Mouse (Mus musculus): ENCODE data around the gene Tbrg1. TPM values are rescaled to one million over a fixed set of nuclear protein-coding genes. Genes with fewer than 3 reads are reported as not detected.

Gene Tbrg1
- 114 and 115 TPM in 2 replicates for polyA plus RNA-seq (2016; fragmentation: Nextera tagmentation; extraction: Ambion mirVana)

DNA sequence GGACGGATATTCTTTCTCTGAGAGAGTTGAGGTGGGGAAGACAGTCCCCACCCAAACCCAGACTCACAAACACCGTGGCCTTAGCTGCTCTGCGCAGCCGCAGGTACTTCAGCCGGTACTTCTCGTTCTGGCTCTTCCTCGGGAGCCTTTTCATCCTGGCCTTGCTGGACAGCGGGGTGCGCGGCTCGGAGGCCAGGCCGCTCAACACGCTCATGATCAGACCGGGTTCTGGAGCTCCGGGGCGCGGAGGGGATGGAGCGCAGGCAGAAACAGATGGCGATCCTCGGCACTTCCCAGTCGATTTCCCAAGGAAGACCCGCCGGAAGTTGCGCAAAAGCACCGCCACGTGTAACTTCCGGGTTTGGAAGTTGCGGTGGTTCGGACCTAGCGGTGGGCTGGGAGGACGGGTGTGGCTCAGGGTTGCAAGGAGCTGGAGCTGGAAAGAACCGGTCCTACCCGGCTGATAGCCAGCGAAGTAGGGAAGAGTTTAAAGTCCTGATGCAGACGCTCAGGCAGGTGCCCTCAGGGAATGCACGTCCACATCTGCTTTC is at the start of gene Tbrg1:
Gene Tbrg1 (minus strand): TSS at position 382 of the 551 bp plus-strand sequence.
- 0 out of 2 replicates have a peak within 1 kb of the TSS, but pooled peaks have one; percentile 16 for H3K27ac ChIP-seq
- peak within 1 kb of the TSS; percentile 73 for H3K4me3 ChIP-seq
- H3K36me3 ChIP-seq, result peaks cover 25% of the 10 kb centered on the region
- no peaks in the 10 kb centered on the region for H3K9me3 ChIP-seq
- H3K4me1 ChIP-seq, result peaks cover 16% of the 10 kb centered on the region; the same call in 1 of the 2 replicates
- H3K4me2 ChIP-seq (replicated peaks), result peak within 1 kb of the TSS; percentile 76
- ATAC-seq (ENCODE audit: low FRiP score, low read depth), result peak; percentile 93
- H3K27me3 ChIP-seq (replicated peaks), result no peaks in the 10 kb centered on the region
- H3K9ac ChIP-seq, result peak within 1 kb of the TSS; percentile 75
- 0% methylated on average over 36 of the region's 36 CpGs for WGBS

DNA sequence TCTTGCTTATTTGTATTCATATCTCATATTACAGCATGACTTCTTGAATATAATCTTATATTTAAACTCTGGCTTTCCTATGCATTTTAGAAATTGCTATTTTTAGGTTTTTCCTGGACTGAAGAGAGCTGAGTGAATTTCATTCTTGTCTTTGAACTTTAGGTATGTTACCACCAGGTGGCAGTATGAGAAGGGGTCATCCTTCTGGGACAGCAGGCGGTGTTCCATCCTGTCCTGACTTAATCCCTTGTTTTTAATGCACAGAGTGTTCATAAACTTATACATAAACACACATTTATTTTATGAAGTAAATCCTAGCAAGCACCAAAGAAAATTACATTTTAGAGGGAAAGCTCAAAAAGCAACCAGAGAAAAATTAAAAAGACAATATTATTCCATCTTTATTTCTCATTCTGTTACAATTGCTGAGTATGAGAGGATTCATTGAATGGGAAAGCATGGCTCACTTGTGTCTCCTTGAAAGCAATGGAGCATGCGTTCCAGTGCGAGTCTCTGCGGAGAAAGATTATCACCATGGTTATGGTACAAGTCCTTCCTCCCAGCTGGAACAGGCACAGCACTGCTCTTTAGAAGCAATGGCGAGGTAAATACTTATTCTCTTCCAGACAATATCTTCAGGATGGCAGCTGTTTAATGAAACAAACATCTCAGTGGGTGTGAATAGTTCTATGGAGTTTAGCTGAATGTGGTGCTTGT is 33.0 kb upstream of the Tbrg1 start:
- no peaks in the 10 kb centered on the region for H3K9me3 ChIP-seq
- H3K4me2 ChIP-seq (replicated peaks), result no peak overlapping the region
- WGBS, result 54% methylated on average over 5 of the region's 5 CpGs
- peak; percentile 56; the same call in 1 of the 2 replicates for ATAC-seq (ENCODE audit: low FRiP score, low read depth)
- H3K9ac ChIP-seq, result no peak overlapping the region
- no peaks in the 10 kb centered on the region for H3K27me3 ChIP-seq (replicated peaks)
- H3K4me3 ChIP-seq, result no peak overlapping the region
- H3K27ac ChIP-seq, result no peak overlapping the region
- no peaks in the 10 kb centered on the region for H3K4me1 ChIP-seq
- no peaks in the 10 kb centered on the region for H3K36me3 ChIP-seq

DNA sequence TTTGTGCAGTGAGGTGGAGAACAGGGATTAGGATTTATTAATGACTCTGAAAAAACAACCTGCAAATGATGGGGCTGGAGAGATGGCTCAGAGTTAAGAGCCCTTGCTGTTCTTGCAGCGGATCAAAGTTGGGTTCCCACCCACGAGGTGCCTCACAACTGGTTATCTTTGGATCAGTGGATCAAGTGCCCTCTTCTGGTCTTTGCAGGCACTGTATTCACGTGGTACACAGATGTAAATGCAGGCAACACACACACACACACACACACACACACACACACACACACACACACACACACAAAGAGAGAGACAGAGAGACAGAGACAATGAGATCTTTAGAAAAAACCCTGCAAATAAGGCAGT is 30.8 kb upstream of the Tbrg1 start:
- H3K4me3 ChIP-seq, result no peak overlapping the region
- no peak overlapping the region for H3K9ac ChIP-seq
- H3K27me3 ChIP-seq (replicated peaks), result no peaks in the 10 kb centered on the region
- no peak for ATAC-seq (ENCODE audit: low FRiP score, low read depth)
- H3K36me3 ChIP-seq, result no peaks in the 10 kb centered on the region
- H3K4me2 ChIP-seq (replicated peaks), result no peak overlapping the region
- no peak overlapping the region for H3K27ac ChIP-seq
- H3K9me3 ChIP-seq, result no peaks in the 10 kb centered on the region
- H3K4me1 ChIP-seq, result no peaks in the 10 kb centered on the region
- WGBS, result 42% methylated on average over 3 of the region's 3 CpGs

DNA sequence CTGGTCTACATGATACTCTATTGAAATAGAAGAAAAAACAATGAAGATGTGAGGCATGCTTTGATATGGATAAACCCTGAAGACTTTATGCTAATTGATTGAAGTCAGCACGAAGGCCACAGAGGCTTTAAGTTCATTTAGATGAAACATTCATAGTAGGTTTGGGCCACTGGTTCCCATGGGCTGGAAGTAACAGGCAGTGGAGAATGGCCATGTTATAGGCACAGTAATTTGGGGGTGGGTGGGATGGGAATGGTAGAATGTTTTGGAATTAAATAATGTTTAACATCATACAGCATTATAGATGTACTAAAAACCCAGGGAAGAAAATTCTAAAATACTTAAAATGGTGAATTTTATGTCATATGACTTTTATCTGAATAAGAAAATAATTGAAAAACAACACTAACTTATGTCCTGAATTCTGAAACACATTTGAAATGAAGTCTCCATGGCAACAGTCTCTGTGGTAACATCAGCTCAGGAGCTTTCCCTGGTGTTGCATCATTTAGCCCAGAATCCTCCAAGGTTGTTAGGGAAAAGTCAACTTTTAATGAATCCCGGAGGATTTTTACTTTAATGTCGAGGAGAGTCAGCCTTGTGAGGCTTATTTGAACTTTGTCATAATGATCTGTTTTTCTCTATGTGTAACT is 30.3 kb upstream of the Tbrg1 start:
- H3K4me1 ChIP-seq, result no peaks in the 10 kb centered on the region
- H3K27me3 ChIP-seq (replicated peaks), result no peaks in the 10 kb centered on the region
- no peak for ATAC-seq (ENCODE audit: low FRiP score, low read depth)
- no peak overlapping the region for H3K27ac ChIP-seq
- no peak overlapping the region for H3K4me3 ChIP-seq
- no peak overlapping the region for H3K4me2 ChIP-seq (replicated peaks)
- no peaks in the 10 kb centered on the region for H3K36me3 ChIP-seq
- WGBS, result 80% methylated on average over 3 of the region's 3 CpGs
- no peak overlapping the region for H3K9ac ChIP-seq
- H3K9me3 ChIP-seq, result no peaks in the 10 kb centered on the region

DNA sequence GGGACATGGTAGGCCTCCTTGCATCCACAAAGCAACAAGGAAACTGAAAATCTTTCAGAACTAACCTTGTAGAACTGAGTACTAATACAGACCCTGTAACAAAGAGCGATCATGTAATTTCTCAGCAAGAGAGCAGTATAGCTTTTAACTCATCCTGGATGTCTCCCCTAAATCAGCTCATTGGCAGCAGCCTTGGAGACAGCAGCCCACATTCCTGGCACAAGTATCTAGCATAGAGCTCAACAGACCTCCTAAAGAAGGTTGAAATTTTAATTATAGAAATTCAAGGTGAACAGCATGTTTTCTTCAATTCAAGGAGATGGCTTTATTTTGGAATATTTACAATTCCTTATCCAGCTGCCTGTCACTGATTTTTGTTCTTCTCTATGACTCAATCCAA is 24.0 kb upstream of the Tbrg1 start:
- Histone ChIP-seq H3K9me3 (no peaks in the 10 kb centered on the region), H3K36me3 (no peaks in the 10 kb centered on the region), H3K27me3 (replicated peaks) (no peaks in the 10 kb centered on the region), H3K27ac (no peak overlapping the region), H3K4me2 (replicated peaks) (no peak overlapping the region), H3K4me1 (no peaks in the 10 kb centered on the region), H3K9ac (no peak overlapping the region), H3K4me3 (no peak overlapping the region)
- WGBS, result 96% methylated on average over 1 of the region's 1 CpGs
- ATAC-seq (ENCODE audit: low FRiP score, low read depth), result no peak

DNA sequence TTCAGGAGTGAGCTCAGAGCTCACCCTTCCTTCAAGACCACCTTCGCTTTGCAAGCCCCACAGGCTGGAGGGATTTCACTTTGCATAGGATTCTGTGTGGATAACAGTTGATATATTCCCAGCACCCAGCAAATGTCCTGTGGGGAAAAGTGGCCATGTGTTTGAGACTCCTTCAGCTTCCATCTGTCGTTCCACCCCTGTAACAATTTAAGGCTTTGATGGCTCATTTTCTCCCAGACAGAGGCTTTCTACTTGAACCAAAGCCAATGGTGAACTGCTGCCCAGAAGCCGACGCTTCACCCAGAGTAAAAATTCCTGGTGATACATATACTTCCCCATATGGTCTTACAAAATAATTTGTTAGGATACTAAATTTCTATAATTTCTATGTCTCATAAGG is 18.2 kb upstream of the Tbrg1 start:
- 91% methylated on average over 4 of the region's 4 CpGs for WGBS
- no peaks in the 10 kb centered on the region for H3K36me3 ChIP-seq
- ATAC-seq (ENCODE audit: low FRiP score, low read depth), result no peak
- no peaks in the 10 kb centered on the region for H3K9me3 ChIP-seq
- no peak overlapping the region for H3K4me3 ChIP-seq
- H3K4me2 ChIP-seq (replicated peaks), result no peak overlapping the region
- no peak overlapping the region for H3K9ac ChIP-seq
- H3K4me1 ChIP-seq, result no peaks in the 10 kb centered on the region
- no peak overlapping the region for H3K27ac ChIP-seq
- no peaks in the 10 kb centered on the region for H3K27me3 ChIP-seq (replicated peaks)

DNA sequence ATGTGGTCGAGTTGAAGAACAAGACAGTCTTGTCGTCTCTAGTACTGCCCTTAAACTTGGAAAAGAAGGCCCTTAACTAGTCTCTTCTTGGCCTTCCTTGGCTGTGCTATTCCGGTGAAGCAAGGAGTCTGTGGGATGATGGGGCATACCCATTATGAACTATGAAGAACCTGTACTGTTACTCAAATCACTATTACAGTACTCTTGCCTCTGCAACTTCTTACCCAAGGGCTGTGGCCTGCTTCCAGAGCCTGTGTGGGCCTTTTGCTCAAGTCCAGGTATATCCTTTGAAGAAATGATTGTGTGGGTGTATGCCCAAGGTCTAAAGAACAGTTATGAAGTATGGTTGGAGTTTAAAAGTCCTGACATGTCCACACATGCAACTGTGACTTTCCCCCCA is 13.1 kb upstream of the Tbrg1 start:
- H3K4me1 ChIP-seq, result no peaks in the 10 kb centered on the region
- H3K4me3 ChIP-seq, result no peak overlapping the region
- no peaks in the 10 kb centered on the region for H3K27me3 ChIP-seq (replicated peaks)
- ATAC-seq (ENCODE audit: low FRiP score, low read depth), result no peak
- H3K9me3 ChIP-seq, result no peaks in the 10 kb centered on the region
- no peak overlapping the region for H3K9ac ChIP-seq
- no peak overlapping the region for H3K27ac ChIP-seq
- no peak overlapping the region for H3K4me2 ChIP-seq (replicated peaks)
- no peaks in the 10 kb centered on the region for H3K36me3 ChIP-seq
- 90% methylated on average over 3 of the region's 3 CpGs for WGBS

DNA sequence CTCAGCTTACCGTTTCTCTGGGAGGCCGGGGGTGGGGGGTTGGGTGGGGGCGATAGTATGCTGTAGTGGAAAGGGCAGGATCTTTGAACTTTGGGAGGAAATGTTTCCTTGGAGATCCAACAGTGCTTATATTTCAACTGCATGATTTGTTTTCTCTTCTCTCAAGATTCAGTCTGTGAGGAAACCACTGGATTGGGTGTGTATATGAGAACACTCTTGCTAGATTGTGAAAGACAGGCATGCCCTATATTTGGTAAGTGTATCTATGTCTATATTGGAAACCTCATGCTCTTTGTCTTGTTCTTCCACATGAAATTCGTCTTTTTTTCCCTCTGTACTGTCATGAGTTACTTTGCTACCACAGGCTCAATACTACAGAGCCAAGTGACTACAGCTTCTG is 12.6 kb upstream of the Tbrg1 start:
- Histone ChIP-seq H3K9ac (no peak overlapping the region), H3K4me2 (replicated peaks) (no peak overlapping the region), H3K27me3 (replicated peaks) (no peaks in the 10 kb centered on the region), H3K4me1 (no peaks in the 10 kb centered on the region), H3K36me3 (no peaks in the 10 kb centered on the region), H3K9me3 (no peaks in the 10 kb centered on the region), H3K4me3 (no peak overlapping the region), H3K27ac (no peak overlapping the region)
- no peak for ATAC-seq (ENCODE audit: low FRiP score, low read depth)
- 77% methylated on average over 4 of the region's 4 CpGs for WGBS

DNA sequence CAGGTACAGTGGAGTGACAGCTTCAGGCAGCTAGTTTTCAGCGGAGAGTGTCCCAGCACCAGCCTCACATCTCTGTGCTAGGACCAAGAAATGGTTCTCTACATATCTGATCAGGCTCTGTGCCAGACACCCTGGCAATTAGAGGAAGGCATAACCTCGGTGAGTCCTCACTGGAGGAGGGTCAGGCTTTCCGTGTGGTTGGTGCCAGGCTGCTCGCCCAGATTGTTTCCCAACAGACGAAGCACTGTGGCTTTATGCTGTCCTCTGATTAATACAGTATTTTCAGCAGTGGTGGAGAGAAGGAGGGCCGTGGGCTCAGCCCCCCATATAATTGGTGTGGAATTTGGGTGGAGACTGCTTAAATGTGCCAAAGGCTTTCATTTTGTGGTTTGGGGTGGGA is 12.0 kb upstream of the Tbrg1 start, which contains the start of gene Panx3:
Gene Panx3 (minus strand): TSS at position 121 of the 400 bp plus-strand sequence.
- no peak for ATAC-seq (ENCODE audit: low FRiP score, low read depth)
- Histone ChIP-seq H3K27ac (no peak within 1 kb of the TSS), H3K4me2 (replicated peaks) (no peak within 1 kb of the TSS), H3K4me3 (no peak within 1 kb of the TSS), H3K27me3 (replicated peaks) (no peaks in the 10 kb centered on the region), H3K4me1 (no peaks in the 10 kb centered on the region), H3K9ac (no peak within 1 kb of the TSS), H3K9me3 (no peaks in the 10 kb centered on the region), H3K36me3 (no peaks in the 10 kb centered on the region)
- 78% methylated on average over 6 of the region's 6 CpGs for WGBS

DNA sequence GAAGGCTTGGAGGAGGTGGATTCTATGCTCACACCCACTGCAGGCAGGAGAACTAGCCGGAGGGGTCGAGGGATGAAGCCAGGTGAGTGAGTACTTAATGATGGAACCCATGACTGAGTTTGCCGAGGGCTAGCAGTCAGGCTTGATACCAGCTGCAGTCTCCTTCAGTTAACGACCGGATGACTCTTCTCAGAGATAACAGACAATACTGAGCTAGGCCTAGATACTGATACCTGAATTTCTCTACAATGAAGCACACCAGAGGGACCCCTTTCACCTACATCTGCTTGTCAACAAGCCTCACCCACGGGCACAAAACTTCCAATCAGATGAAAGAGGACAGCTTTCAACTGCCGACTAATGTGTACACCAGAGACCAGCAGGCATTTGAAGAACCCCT is 8.9 kb upstream of the Tbrg1 start:
- WGBS, result 89% methylated on average over 7 of the region's 7 CpGs
- H3K27me3 ChIP-seq (replicated peaks), result no peaks in the 10 kb centered on the region
- no peak for ATAC-seq (ENCODE audit: low FRiP score, low read depth)
- no peak overlapping the region for H3K9ac ChIP-seq
- H3K27ac ChIP-seq, result no peak overlapping the region
- no peaks in the 10 kb centered on the region for H3K36me3 ChIP-seq
- no peaks in the 10 kb centered on the region for H3K9me3 ChIP-seq
- H3K4me2 ChIP-seq (replicated peaks), result no peak overlapping the region
- H3K4me3 ChIP-seq, result no peak overlapping the region
- H3K4me1 ChIP-seq, result no peaks in the 10 kb centered on the region

DNA sequence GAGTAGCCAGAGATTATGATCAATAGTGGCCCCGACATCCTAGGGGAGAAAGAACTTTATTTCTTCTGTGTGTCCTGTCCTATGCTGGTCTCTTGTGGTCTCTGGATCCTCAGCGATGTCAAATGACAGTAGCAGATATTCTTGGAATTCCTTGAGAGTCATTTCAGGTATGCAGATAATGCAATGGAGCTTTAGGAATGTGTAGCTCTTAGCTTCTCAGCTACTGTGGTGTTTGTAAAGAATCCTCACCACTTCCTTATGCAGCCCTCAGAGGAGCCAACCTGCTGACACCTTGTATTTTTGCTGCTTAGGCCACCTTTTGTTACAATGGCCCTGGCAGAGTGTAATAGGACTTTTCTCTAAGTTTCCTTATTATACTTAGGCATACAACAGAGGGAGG is 7.5 kb upstream of the Tbrg1 start:
- ATAC-seq (ENCODE audit: low FRiP score, low read depth), result no peak
- no peaks in the 10 kb centered on the region for H3K9me3 ChIP-seq
- no peak overlapping the region for H3K9ac ChIP-seq
- H3K4me1 ChIP-seq, result no peaks in the 10 kb centered on the region
- H3K27ac ChIP-seq, result no peak overlapping the region
- H3K4me2 ChIP-seq (replicated peaks), result no peak overlapping the region
- no peaks in the 10 kb centered on the region for H3K27me3 ChIP-seq (replicated peaks)
- H3K4me3 ChIP-seq, result no peak overlapping the region
- H3K36me3 ChIP-seq, result no peaks in the 10 kb centered on the region
- 86% methylated on average over 2 of the region's 2 CpGs for WGBS

DNA sequence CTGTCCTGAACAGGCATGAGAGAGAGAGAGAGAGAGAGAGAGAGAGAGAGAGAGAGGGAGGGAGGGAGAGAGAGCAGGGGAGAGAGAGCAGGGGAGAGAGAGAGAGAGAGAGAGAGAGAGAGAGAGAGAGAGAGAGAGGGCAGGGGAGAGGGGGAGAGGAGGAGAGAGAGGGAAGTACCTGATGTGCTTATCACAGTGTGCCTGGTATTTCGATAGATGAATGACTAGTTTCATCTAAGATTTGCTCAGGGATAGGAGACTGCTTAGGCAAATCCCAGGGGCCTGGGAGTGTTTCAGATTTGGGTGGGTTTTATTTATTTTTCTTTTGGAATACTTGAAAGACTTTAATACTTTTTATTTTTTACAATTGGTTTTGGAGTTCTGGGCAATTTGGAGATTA is 6.1 kb upstream of the Tbrg1 start:
- H3K4me1 ChIP-seq, result no peaks in the 10 kb centered on the region
- no peak overlapping the region for H3K4me3 ChIP-seq
- 93% methylated on average over 1 of the region's 1 CpGs for WGBS
- H3K9me3 ChIP-seq, result no peaks in the 10 kb centered on the region
- no peak overlapping the region for H3K9ac ChIP-seq
- no peak for ATAC-seq (ENCODE audit: low FRiP score, low read depth)
- no peaks in the 10 kb centered on the region for H3K27me3 ChIP-seq (replicated peaks)
- no peak overlapping the region for H3K4me2 ChIP-seq (replicated peaks)
- no peak overlapping the region for H3K27ac ChIP-seq
- H3K36me3 ChIP-seq, result no peaks in the 10 kb centered on the region

Data from neural tube, embryonic 12.5 days (tissue).